Mouse (Mus musculus): ENCODE data around the gene Tmem216. TPM values are rescaled to one million over a fixed set of nuclear protein-coding genes. Genes with fewer than 3 reads are reported as not detected.

Tmem216 gene
- polyA plus RNA-seq, 1 experiment, result 12.9 TPM

GRCm38 (mm10) chr19:10576690-10577561, 20.9 kb upstream of the Tmem216 start, which contains the start of the genes Cyb561a3 and Tmem138:
Gene Cyb561a3, plus strand, starts transcription at chr19:10577172.
Gene Tmem138, minus strand, starts transcription at chr19:10577362.
- H3K27me3 ChIP-seq (ENCODE audit: control insufficient read depth, insufficient read depth, insufficient read length), result no peaks in the 10 kb centered on the region
- H3ac ChIP-seq (ENCODE audit: control insufficient read depth, insufficient read length), result peak within 1 kb of the TSS; percentile 23
- peaks cover 25% of the 10 kb centered on the region for H3K36me3 ChIP-seq (ENCODE audit: control insufficient read depth, insufficient read depth)
- peak within 1 kb of the TSS; percentile 62 for H3K4me3 ChIP-seq
- TF ChIP-seq USF1 (IDR thresholded peaks at IDR 0.05; ENCODE audit: low read depth) (no peak), E2F4 (IDR thresholded peaks at IDR 0.05; ENCODE audit: insufficient read depth) (no peak), MAX (IDR thresholded peaks at IDR 0.05; ENCODE audit: low read depth) (no peak), POLR2AphosphoS2 (IDR thresholded peaks at IDR 0.05; ENCODE audit: insufficient read length, low read depth) (peak; percentile 79), TCF3 (IDR thresholded peaks at IDR 0.05; ENCODE audit: insufficient read length, low read depth) (no peak), MYOG (IDR thresholded peaks at IDR 0.05; ENCODE audit: control insufficient read depth in 1 of 3, insufficient read depth in 1 of 3, insufficient read length in 2 of 3, low read depth in 2 of 3) (no peak), CEBPB (IDR thresholded peaks at IDR 0.05; ENCODE audit: insufficient read depth, poor library complexity, severe bottlenecking) (no peak), MYOD1 (IDR thresholded peaks at IDR 0.05; ENCODE audit: control insufficient read depth in 1 of 3, insufficient read length in 2 of 3, low read depth in 2 of 3) (no peak), POLR2A (IDR thresholded peaks at IDR 0.05; ENCODE audit: insufficient read length, low read depth) (peak; percentile 85), SRF (IDR thresholded peaks at IDR 0.05; ENCODE audit: control insufficient read depth, insufficient read length, low read depth) (no peak), REST (IDR thresholded peaks at IDR 0.05; ENCODE audit: insufficient read depth, insufficient read length) (no peak), TCF12 (IDR thresholded peaks at IDR 0.05; ENCODE audit: insufficient read depth, poor library complexity, severe bottlenecking) (no peak)
- H3K4me2 ChIP-seq (ENCODE audit: low read depth), result peak within 1 kb of the TSS; percentile 88
- H3K79me2 ChIP-seq (ENCODE audit: control insufficient read depth, insufficient read depth), result peaks cover 33% of the 10 kb centered on the region

GRCm38 (mm10) chr19:10569627-10570026, 13.6 kb upstream of the Tmem216 start:
- TF ChIP-seq TCF12 (IDR thresholded peaks at IDR 0.05; ENCODE audit: insufficient read depth, poor library complexity, severe bottlenecking) (no peak), TCF3 (IDR thresholded peaks at IDR 0.05; ENCODE audit: insufficient read length, low read depth) (no peak), MYOD1 (IDR thresholded peaks at IDR 0.05; ENCODE audit: control insufficient read depth in 1 of 3, insufficient read length in 2 of 3, low read depth in 2 of 3) (peak in 1 of 3 experiments; percentile 57), USF1 (IDR thresholded peaks at IDR 0.05; ENCODE audit: low read depth) (no peak), MYOG (IDR thresholded peaks at IDR 0.05; ENCODE audit: control insufficient read depth in 1 of 3, insufficient read depth in 1 of 3, insufficient read length in 2 of 3, low read depth in 2 of 3) (peak in 1 of 3 experiments; percentile 8), SRF (IDR thresholded peaks at IDR 0.05; ENCODE audit: control insufficient read depth, insufficient read length, low read depth) (no peak), MAX (IDR thresholded peaks at IDR 0.05; ENCODE audit: low read depth) (no peak)

GRCm38 (mm10) chr19:10565217-10565616, 9.2 kb upstream of the Tmem216 start:
- Histone ChIP-seq H3K4me2 (ENCODE audit: low read depth) (peak overlapping the region; percentile 43), H3K79me2 (ENCODE audit: control insufficient read depth, insufficient read depth) (no peaks in the 10 kb centered on the region), H3ac (ENCODE audit: control insufficient read depth, insufficient read length) (no peak overlapping the region), H3K4me3 (no peak overlapping the region), H3K36me3 (ENCODE audit: control insufficient read depth, insufficient read depth) (peaks cover 7% of the 10 kb centered on the region), H3K27me3 (ENCODE audit: control insufficient read depth, insufficient read depth, insufficient read length) (no peaks in the 10 kb centered on the region)
- TF ChIP-seq E2F4 (IDR thresholded peaks at IDR 0.05; ENCODE audit: insufficient read depth) (no peak), MAX (IDR thresholded peaks at IDR 0.05; ENCODE audit: low read depth) (no peak), MYOG (IDR thresholded peaks at IDR 0.05; ENCODE audit: control insufficient read depth in 1 of 3, insufficient read depth in 1 of 3, insufficient read length in 2 of 3, low read depth in 2 of 3) (no peak)

More at GRCm38 (mm10) chr19:10569627-10570026, 13.6 kb upstream of the Tmem216 start:
- H3ac ChIP-seq (ENCODE audit: control insufficient read depth, insufficient read length), result no peak overlapping the region
- no peaks in the 10 kb centered on the region for H3K79me2 ChIP-seq (ENCODE audit: control insufficient read depth, insufficient read depth)
- H3K36me3 ChIP-seq (ENCODE audit: control insufficient read depth, insufficient read depth), result peaks cover 35% of the 10 kb centered on the region
- no peaks in the 10 kb centered on the region for H3K27me3 ChIP-seq (ENCODE audit: control insufficient read depth, insufficient read depth, insufficient read length)
- no peak overlapping the region for H3K4me3 ChIP-seq
- H3K4me2 ChIP-seq (ENCODE audit: low read depth), result no peak overlapping the region

GRCm38 (mm10) chr19:10564278-10564677, 8.2 kb upstream of the Tmem216 start:
- H3K4me3 ChIP-seq, result no peak overlapping the region
- no peak overlapping the region for H3ac ChIP-seq (ENCODE audit: control insufficient read depth, insufficient read length)
- H3K36me3 ChIP-seq (ENCODE audit: control insufficient read depth, insufficient read depth), result peaks cover 7% of the 10 kb centered on the region
- H3K4me2 ChIP-seq (ENCODE audit: low read depth), result no peak overlapping the region
- no peaks in the 10 kb centered on the region for H3K79me2 ChIP-seq (ENCODE audit: control insufficient read depth, insufficient read depth)
- TF ChIP-seq MYOG (IDR thresholded peaks at IDR 0.05; ENCODE audit: control insufficient read depth in 1 of 3, insufficient read depth in 1 of 3, insufficient read length in 2 of 3, low read depth in 2 of 3) (no peak), CEBPB (IDR thresholded peaks at IDR 0.05; ENCODE audit: insufficient read depth, poor library complexity, severe bottlenecking) (no peak), MYOD1 (IDR thresholded peaks at IDR 0.05; ENCODE audit: control insufficient read depth in 1 of 3, insufficient read length in 2 of 3, low read depth in 2 of 3) (no peak), REST (IDR thresholded peaks at IDR 0.05; ENCODE audit: insufficient read depth, insufficient read length) (no peak), TCF12 (IDR thresholded peaks at IDR 0.05; ENCODE audit: insufficient read depth, poor library complexity, severe bottlenecking) (no peak), E2F4 (IDR thresholded peaks at IDR 0.05; ENCODE audit: insufficient read depth) (no peak), USF1 (IDR thresholded peaks at IDR 0.05; ENCODE audit: low read depth) (no peak)
- no peaks in the 10 kb centered on the region for H3K27me3 ChIP-seq (ENCODE audit: control insufficient read depth, insufficient read depth, insufficient read length)

- no peak overlapping the region for H3ac ChIP-seq (ENCODE audit: control insufficient read depth, insufficient read length)
- no peaks in the 10 kb centered on the region for H3K36me3 ChIP-seq (ENCODE audit: control insufficient read depth, insufficient read depth)
- H3K4me3 ChIP-seq, result no peak overlapping the region
- no peaks in the 10 kb centered on the region for H3K27me3 ChIP-seq (ENCODE audit: control insufficient read depth, insufficient read depth, insufficient read length)
- no peaks in the 10 kb centered on the region for H3K79me2 ChIP-seq (ENCODE audit: control insufficient read depth, insufficient read depth)
- peak overlapping the region; percentile 69 for H3K4me2 ChIP-seq (ENCODE audit: low read depth)
- no peak for TF ChIP-seq POLR2AphosphoS2 (IDR thresholded peaks at IDR 0.05; ENCODE audit: insufficient read length, low read depth)
- no peak for TF ChIP-seq MYOD1 (IDR thresholded peaks at IDR 0.05; ENCODE audit: control insufficient read depth in 1 of 3, insufficient read length in 2 of 3, low read depth in 2 of 3)
- no peak for TF ChIP-seq POLR2A (IDR thresholded peaks at IDR 0.05; ENCODE audit: insufficient read length, low read depth)
- no peak for TF ChIP-seq REST (IDR thresholded peaks at IDR 0.05; ENCODE audit: insufficient read depth, insufficient read length)
- no peak for TF ChIP-seq CEBPB (IDR thresholded peaks at IDR 0.05; ENCODE audit: insufficient read depth, poor library complexity, severe bottlenecking)
- TF ChIP-seq E2F4 (IDR thresholded peaks at IDR 0.05; ENCODE audit: insufficient read depth), result no peak
- TF ChIP-seq SRF (IDR thresholded peaks at IDR 0.05; ENCODE audit: control insufficient read depth, insufficient read length, low read depth), result no peak
- no peak for TF ChIP-seq MAX (IDR thresholded peaks at IDR 0.05; ENCODE audit: low read depth)
- TF ChIP-seq TCF3 (IDR thresholded peaks at IDR 0.05; ENCODE audit: insufficient read length, low read depth), result no peak
- no peak for TF ChIP-seq MYOG (IDR thresholded peaks at IDR 0.05; ENCODE audit: control insufficient read depth in 1 of 3, insufficient read depth in 1 of 3, insufficient read length in 2 of 3, low read depth in 2 of 3)
- no peak for TF ChIP-seq TCF12 (IDR thresholded peaks at IDR 0.05; ENCODE audit: insufficient read depth, poor library complexity, severe bottlenecking)
- no peak for TF ChIP-seq USF1 (IDR thresholded peaks at IDR 0.05; ENCODE audit: low read depth)
These were observed 6.3 kb upstream of the Tmem216 start for GRCm38 (mm10) chr19:10562351-10562750.

Data from myocyte (in vitro differentiated cells).